Mouse (Mus musculus): ENCODE data around the gene Specc1.

DNA sequence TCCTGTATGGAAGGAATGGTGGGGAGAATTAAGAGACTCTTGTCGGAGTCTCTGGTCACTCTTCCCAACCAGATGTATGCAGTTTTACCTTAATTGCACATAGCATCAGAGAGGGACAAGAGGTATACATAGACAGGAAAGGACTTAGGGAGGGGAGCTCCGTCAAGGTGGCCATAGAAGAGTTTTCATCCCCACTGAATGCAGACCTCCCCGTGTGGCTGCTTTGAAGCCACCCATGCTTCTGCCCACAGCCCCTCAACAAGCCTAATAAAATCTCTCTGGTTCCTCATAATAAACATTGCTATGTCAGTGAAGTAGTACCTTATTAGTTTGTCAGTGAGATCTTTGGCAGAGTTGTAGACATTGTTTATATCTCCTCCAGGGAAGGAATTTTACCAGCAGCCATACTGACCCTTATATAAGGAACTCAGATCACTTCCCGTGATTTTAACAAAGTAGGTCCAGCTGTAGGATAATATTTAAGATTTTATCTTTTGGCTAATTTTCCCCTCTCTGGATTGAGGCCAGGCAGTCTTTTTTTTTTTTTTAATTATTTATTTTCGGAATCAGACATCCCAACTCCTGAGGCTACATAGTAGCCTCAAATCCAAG lies 244.4 kb downstream of the Specc1 start:
- TF ChIP-seq MEF2A (IDR thresholded peaks at IDR 0.05; ENCODE audit: borderline replicate concordance, low read depth, low read length) (no peak), ZC3H11A (IDR thresholded peaks at IDR 0.05; ENCODE audit: low read depth, low read length) (no peak), MAX (IDR thresholded peaks at IDR 0.05; ENCODE audit: low read length) (no peak), CTCF (conservative IDR thresholded peaks at IDR 0.05 in 1 of 2, IDR thresholded peaks at IDR 0.05 in 1 of 2; ENCODE audit: low read depth in 2 of 2, low read length in 2 of 2) (no peak), NELFE (IDR thresholded peaks at IDR 0.05; ENCODE audit: low read depth, low read length) (no peak), JUND (conservative IDR thresholded peaks at IDR 0.05; ENCODE audit: low read depth, low read length) (no peak)

All from CH12.LX (cell line).